Mouse (Mus musculus) cerebral cortex, adult 2 months (tissue): ENCODE results near the gene Psmd5.

Experiments used
- WGBS: fragments of 180-500 bp; shearing (Covaris S2); methylation state at CpG from one replicate; pipeline ENCODE4 v1.1.7; 2018; 5-methylcytosine and 5-hydroxymethylcytosine counted together

The Psmd5 gene

DNA sequence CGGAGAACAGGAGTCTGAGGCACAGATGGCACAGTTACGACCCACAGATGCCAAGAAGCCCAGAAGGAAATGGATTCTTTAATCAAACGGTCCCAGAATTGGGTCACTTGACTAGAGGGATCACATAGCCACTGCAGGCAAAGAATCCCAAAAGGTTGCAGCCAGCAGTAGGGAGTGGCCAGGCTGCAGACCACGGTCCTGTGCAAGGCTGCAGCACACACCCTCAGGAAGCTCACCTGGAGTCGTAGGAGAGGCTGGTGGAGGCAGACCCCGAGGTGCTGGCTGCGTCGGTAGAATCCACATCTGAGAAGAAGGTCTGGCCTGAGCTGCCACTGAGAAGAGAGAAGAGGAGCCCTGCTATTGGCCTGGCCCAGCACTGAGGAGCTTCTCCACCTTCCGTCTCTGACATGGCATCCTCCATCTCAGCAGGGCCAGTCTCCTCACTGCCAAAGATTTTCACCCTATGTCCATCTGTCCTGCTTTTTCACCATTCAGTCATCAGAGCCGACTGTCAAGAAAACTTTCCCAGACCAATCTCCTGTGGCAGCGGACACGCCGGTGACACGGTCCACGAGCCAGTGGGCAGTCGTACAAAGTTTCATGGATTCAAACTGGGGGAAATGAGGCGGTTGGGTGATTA lies 22.2 kb upstream of the Psmd5 start:
- 84% methylated on average over 17 of the region's 17 CpGs for WGBS

DNA sequence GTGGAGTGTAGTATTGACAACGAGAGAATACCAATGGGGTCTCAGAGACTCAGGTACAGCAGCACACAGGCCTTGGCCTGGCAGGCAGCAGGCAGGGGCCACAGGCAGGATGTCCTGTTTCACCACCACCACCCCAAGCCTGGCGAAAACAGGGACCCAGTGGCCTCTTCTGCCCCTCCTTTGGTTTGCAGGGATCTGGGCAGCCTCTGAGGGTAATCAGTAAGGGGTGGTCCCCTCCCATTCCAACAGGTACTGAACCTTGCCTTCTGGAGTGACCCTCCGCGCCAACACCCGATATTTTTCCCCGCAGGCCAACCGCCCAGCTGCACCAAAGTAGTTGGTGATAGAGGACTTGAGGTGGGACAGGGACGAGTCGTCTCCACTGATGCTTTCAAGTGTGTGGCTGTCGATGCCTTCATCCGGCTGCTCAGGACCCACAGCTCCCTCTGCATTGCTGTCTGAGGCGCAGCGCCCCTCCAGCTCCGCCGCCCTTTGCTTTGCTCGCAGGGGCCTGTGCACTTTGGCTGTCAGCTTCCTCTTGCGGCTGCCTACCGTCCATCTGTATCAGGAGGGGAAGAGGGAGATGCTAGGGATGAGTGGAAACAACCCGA lies 20.8 kb upstream of the Psmd5 start:
- WGBS: 91% methylated on average over 19 of the region's 19 CpGs

DNA sequence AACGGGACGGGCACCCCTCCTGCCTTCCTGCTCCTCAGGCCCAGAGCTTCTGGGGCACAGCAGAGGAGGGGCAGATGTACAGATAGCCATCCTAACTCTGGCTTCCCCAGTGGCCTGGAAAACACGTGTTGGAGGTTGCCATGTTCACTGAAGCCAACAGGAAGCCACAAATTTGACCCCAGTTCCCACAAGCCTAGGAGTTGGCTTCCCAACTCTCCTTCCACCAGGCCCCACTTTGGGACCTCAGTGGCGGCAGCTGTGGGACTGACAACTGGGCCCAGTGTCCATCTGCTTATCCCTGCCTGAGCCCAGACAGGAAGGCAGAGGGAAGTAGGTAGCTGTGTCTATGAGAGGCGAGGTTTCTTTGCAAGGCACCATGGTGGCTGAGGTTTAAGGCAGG lies 19.2 kb upstream of the Psmd5 start:
- 87% methylated on average over 5 of the region's 5 CpGs for WGBS

DNA sequence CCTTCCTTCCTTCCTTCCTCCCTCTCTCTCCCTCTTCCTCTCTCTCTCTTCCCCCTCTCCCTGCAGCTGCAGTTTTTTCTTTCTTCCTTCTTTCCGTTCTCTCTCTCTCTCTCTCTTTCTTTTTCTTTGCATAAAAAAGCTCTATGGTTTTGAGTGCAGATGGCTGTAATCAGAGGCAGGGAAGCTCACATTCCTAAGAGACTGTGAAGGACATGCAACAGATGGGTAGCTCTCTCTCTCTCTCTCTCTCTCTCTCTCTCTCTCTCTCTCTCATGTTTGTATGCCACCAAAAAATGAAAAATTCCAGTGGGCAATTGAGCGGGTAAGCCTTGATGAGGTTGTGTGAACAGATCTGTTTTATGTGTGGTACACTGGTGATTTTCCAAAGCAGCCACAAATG lies 9.4 kb upstream of the Psmd5 start:
- 44% methylated on average over 2 of the region's 2 CpGs for WGBS

DNA sequence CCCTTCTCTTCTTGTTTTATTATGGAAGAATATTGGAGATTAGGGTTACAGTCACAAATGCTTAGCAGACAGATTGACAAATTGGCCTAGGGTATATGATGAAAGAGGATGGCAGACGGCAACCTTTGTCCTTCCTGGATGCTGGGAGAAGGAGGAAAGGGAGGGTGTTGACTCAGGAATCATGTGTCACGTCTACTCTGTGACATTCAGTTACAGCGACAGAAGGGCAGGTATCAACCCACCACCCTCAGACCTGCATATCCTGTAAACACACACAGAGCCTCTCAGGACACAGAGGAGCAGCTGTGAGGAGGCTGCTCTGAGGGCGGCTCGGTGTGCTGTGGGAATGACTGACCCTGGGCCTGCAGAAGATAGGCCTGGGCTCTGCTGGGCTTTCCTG lies 8.4 kb upstream of the Psmd5 start:
- WGBS: 77% methylated on average over 5 of the region's 5 CpGs

DNA sequence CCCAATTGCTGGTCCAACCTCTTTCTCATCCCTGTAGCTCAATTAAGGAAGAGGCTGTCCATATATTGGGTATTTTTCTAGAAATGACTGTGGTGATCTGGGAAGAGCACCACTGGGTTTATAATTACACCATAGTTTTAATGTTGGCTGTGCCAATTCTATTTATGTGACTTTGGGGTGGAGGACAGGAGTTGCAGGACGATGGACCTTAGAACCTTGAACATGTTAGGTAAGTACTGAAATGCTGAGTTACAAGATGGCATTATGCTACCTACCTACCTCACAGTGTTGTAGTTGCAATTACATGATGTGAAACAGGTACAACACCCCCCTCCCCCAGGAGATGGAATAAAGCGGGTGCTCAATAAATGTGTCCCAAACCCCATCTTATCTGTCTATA lies 8.0 kb upstream of the Psmd5 start:
- 96% methylated on average over 2 of the region's 2 CpGs for WGBS

DNA sequence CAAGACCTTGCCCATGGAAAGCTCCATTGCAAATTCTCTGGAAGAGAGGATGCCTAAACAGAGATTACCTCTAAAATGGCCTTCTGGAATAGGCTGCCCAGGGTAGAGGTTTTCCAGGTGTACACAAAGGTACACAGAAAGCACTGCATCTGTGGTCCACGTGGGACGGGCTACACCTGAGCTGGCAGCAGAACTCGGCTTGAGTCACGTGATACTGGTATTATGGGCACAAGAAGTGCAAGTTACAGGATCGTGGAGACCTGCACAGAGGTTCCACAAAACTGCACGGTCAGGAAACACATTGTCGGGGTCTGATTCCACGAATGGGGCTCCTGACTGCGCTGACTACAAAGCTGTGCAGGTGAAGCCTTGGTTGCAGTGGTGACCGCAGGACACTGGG lies 5.3 kb upstream of the Psmd5 start:
- WGBS: 94% methylated on average over 10 of the region's 10 CpGs

DNA sequence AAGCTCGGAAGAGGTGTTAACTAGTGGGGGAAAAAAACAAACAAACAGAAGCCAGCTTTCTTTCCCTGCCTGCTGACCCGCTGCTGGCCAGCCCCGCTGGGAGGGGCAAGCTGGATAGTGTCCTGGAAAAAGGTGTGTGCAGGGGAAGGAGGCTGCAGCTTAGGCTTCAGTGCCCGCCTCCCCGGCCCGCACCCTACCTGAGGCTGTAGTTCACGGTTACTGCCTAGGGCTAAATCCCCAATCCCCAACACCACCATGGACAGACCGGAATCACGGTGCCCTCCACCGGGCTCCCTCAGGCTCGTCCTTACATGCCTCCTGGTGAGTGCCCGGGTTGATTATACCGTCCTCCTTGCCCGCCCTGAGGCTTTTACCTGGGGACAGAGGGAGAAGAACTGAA lies 497 bp downstream of the Psmd5 start, which contains the start of gene Cutal:
Gene Cutal (plus strand): TSS at position 126 of the 400 bp plus-strand sequence.
- 8% methylated on average over 14 of the region's 14 CpGs for WGBS

DNA sequence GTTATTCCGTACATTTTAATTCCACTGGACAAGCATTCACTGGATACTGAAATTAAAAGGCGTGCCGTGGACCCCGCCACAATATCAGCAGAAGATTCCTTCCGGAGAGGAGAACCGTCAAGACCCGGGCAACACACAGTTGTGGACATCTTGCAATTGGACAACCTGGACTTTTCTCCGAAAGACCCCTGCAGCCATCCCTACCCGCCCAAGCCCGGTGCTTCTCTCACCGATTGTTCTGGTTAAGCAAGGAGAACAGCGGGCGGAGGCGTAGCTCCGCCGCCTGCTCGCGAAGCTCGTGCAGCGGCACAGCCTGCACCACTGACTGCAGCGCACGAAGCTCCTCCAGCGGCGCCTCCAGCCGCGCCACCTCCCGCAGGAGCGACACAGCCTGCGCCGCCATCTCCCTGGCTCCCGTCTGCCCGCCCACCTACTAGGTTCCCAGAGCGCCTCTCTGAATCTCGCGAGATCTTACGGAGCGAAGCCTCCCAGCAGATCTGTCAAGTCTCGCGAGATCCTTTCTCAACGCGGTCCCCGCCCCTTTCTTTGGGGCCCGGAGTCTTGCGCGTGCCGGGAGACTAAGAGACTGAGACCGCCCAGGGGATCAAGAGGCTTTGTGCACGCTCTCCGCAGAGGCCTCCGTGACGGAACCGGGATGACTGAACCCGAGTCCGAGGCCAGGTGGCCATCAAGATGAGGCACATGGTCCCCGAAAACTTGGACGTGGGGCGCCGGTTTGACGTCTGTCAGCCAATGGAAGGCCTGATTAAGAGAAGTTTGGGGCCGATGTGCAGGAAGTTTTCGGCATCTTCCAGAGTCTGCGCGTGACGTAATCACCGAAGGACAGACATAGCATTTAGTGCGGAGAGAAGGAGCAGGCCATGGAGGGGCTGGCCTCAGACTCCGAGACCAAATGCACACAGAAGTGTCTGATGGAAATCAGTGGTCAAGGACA lies 4.0 kb downstream of the Psmd5 start:
- under 1% methylated on average over 67 of the region's 67 CpGs for WGBS

DNA sequence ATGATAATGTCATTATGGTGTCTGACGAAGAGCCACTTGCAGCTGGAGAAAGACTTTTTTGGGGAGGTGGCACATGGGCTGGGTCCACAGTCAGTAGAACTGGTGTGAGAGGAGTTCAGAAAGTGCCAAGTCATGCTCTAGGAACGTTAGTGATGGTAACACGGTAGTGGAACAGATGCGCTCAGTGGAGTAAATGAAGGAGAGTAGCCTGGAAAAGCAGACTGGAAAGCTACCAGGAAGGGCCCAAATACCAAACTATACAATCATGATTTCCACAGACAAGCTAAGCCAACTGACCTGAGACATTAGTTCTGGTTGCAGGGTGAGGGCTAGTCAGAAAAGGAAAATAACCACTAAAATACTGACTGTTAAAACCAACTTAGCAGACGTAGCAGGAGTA lies 5.1 kb downstream of the Psmd5 start:
- WGBS: 19% methylated on average over 5 of the region's 5 CpGs

DNA sequence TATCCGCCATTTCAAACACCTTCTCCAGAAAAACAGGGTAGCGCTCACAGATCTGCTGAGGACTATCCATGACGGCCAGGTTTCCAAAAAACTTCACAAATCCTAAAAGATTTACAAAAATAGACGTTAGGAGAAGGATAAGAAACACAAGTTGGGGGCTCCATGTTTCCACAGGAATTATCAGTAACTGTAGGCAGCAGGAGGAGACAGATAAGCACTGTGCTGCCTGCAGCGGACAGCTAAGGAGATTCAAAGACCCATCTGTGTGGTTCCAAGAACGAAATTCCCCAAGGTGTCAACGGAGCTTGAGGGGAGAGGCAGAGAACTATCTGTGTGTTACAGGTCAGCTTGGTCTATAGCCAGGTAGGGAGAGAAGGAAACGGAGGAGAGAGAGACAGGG lies 17.0 kb downstream of the Psmd5 start:
- WGBS: 86% methylated on average over 8 of the region's 8 CpGs

DNA sequence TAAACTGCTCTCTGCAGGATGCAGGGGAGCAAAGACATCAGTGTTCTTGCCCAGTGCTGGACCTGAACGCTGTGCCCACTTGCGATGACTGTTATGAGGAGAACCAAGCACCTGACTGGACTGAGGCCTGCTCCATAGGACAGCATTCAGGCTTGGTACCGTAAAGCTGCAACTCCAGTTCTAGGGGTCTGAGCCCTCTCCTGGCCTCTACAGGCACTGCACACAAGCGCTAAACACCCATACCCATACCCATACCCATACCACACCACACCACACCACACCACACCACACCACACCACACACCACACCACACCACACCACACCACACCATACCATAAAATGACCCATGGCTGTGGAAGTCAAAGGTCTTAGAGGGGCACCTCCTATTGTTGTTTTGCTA lies 19.5 kb downstream of the Psmd5 start:
- WGBS: 96% methylated on average over 4 of the region's 4 CpGs

DNA sequence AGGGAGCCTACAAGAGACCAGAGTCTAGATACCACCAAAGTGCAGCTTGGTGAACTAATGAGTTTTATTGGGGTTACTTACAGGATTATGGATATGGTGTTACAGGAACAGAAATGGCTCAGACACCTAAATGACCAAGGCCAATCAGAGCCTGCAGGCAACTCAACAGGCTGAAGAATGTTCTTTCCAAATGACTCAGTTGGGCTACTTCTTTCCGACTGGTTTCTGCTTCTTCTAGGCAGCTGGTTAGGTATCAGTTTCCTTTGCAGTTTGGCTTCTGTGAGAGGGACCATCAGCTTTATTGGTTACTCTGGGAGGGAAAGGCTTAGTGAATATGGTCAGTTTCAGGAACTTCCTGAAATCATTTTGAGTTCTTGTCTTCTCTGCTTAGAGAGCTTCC lies 27.1 kb downstream of the Psmd5 start:
- WGBS: 100% methylated on average over 1 of the region's 1 CpGs

DNA sequence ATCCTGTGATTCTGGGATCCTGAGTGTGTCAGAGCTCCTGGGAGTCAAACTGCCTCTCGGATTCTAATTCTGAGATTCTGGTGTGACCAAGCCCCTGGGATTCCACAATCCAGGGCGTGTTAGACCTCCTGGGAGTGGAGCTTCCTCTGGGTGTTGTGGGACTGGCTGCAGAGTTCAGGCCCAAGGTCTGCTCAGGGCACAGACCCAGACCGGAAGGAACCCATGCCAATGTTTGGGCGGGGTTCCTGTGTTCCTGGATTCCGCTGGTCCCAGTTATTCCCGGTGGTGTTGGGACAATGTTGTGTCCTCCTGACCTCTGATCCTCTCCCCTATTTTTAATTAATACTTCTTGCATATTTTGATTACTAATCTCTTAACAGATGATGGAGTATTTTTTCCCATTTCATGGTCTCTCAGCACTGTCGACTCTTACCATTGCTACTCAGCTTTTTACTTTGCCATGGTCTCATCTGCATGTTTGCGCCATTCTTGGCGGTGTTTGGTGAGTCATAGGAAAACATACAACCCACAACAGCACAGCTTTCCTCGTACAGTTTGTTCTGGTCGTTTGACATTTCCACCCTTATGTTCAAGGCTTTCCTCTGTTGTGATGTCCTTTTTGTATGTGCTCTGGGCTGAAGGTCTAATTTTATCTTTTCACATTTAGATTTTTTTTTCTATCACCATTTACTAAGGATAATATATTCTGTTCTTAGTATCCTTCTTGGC lies 31.4 kb downstream of the Psmd5 start:
- 64% methylated on average over 11 of the region's 11 CpGs for WGBS

DNA sequence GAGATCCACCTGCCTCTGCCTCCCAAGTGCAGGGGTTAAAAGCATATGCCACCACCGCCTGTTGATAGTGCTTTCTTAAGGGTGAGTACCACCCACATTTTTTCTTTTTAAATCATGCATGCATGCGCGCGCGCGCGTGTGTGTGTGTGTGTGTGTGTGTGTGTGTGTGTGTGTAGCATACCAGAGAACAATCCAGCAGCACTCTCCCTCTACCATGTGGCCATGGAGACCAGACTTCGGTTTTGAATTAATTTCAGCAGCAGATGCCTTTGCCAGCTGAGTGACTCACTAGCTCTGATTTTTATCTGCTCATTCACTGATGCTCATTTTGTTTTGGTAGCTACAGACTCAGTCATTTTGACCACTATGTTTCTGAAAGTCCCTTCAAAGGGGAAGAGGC lies 33.1 kb downstream of the Psmd5 start:
- 47% methylated on average over 8 of the region's 8 CpGs for WGBS

DNA sequence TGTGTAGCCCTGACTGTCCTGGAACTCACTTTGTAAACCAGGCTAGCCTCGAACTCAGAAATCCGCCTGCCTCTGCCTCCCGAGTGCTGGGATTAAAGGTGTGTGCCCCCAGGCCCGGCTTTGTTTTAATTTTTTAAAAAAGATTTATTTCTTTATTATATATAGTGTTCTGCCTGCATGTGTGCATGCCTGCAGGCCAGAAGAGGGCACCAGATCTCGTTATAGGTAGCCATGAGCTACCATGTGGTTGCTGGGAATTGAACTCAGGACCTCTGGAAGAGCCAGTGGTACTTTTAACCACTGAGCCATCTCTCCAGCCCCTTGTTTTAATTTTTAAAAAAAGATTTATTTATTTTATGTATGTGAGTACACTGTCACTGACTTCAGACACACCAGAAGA lies 34.6 kb downstream of the Psmd5 start:
- WGBS: 85% methylated on average over 5 of the region's 5 CpGs

DNA sequence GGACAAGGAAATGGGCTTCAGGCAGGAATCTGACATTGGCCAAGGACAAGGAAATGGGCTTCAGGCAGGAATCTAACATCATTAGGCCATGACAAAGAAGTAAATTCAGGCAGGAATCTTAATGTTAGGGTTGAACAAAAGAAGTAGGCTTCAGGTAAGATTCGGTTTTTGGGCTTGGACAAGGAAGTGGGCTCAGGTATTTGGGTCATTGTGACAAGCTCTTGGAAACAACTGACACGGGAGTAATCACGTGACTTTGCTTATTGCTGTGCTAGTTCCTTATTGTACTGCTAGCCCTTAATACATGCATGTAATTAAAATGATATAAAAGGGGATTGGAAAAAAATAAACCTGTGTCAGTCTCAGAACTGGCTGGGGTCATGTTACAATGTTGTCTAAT lies 39.1 kb downstream of the Psmd5 start:
- WGBS: 67% methylated on average over 3 of the region's 3 CpGs

DNA sequence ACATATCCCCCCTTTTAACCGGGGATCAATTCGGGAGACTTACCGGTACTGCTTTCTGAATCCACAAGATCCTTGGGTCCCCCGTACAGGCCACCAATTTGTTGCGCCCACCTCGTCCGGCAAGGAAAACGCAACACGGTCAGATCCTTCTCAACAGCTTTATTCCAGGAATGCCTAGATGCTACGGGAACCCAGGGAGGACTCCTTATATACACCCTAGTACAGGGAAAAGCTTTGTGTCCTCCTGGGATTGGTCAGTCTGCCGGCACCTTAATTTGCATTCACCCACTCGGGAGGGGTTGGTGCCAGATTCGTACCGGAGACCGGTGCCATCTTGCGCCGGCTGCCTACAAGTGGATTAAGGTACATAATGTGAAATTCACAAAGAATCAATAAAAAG lies 41.1 kb downstream of the Psmd5 start:
- 88% methylated on average over 17 of the region's 17 CpGs for WGBS

DNA sequence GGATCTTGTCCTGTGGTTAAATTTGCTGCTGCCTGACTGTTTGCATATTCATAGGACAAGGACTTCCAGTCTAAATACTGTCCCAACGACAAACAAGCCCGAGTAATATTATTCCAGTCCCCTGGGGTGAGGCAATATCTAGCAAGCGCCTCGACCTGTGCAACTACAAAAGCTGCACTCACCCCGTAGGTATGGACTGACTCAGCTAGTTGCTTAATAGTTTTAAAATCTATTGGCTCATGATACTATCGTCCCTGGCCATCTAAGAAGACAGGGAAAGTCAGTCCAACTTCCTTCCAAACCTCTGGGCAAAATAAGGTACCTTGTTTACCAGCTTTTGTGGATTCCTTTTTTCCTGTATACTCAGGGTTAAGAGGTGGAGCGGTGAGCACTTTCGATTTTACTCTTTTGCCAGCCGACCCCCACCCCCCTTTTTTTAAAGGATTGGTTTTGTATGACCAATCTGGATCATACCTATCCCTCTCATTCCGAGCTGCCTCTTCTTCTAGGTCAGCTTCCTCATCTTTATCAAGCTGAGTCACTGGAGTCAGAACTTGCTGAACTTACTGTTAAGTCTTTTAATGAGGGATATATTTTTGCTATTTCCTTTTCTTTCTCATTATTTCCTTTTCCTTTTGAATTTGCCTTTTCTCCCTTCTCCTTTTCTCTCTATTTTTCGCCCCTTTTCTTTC lies 41.9 kb downstream of the Psmd5 start, which contains the start of gene Gm34653:
Gene Gm34653 (plus strand): TSS at position 242 of the 692 bp plus-strand sequence.
- 74% methylated on average over 11 of the region's 11 CpGs for WGBS

DNA sequence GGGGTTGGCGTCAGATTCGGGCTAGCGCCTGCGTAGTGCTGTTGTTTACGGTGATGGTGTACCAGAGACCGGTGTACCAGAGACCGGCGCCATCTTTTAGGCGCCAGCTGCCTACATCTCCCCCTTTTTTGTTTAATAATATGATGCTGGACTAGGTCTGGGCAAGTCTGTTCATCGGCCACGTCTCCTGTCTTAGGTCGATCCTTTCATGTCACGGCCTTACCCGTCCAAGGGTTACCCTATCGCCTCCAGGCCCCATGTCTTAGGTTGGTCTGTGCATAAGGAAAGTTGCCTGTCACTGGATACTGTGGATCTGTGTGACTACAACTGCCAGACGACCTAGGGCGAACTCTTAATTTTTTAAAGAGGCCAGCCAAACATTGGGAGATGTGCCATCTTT lies 44.7 kb downstream of the Psmd5 start:
- WGBS: 95% methylated on average over 17 of the region's 17 CpGs

DNA sequence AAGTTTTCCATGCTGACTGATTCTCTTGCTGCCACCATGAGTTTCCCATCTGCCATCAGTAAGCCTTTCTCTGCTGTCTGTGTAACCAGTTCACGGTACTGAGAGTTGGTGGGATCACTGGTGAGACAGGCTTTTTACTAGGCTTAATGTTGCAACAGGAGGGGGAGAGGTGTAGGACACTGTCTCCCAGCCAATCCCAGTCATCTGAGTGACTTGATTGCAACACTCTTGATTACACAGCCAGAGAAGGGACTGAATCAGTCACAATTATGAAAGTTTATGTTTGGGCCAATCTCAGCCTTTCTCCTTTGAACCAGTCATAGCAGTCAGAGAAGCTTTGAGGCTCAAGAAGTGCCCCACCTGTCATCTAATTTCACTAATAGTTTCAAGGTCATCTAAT lies 46.7 kb downstream of the Psmd5 start:
- WGBS: 87% methylated on average over 1 of the region's 1 CpGs
